Mouse (Mus musculus) kidney, postnatal 14 days (tissue): ENCODE results near the gene Arntl2.
A peak's percentile ranks its signal among the peaks of the same experiment; 100 is the strongest.

ENCODE experiments used
- DNase-seq: peaks from one replicate; pipeline ENCODE4 v3.0.0; 2022; ENCODE audit warnings: mixed read lengths

Gene Arntl2

DNA sequence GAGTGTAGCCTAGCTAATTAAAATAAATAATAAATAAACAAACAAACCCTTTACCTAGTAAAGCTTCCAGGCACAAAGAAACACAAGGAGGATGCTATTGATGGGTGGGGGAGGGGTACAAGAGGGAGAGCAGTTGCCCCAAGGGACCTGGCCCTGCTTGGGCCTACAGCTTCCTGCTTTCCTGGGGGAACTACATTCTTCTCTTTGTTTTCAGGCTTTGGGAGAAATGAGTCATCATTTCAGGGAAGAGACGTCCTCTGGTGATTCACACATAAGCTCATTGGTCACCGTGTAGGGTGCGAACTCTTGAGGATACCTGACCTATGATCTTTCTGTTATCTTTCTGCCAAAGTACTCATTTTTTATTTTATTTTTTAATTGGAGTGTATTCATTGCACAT lies 2.3 kb upstream of the Arntl2 start:
- no peak for DNase-seq

DNA sequence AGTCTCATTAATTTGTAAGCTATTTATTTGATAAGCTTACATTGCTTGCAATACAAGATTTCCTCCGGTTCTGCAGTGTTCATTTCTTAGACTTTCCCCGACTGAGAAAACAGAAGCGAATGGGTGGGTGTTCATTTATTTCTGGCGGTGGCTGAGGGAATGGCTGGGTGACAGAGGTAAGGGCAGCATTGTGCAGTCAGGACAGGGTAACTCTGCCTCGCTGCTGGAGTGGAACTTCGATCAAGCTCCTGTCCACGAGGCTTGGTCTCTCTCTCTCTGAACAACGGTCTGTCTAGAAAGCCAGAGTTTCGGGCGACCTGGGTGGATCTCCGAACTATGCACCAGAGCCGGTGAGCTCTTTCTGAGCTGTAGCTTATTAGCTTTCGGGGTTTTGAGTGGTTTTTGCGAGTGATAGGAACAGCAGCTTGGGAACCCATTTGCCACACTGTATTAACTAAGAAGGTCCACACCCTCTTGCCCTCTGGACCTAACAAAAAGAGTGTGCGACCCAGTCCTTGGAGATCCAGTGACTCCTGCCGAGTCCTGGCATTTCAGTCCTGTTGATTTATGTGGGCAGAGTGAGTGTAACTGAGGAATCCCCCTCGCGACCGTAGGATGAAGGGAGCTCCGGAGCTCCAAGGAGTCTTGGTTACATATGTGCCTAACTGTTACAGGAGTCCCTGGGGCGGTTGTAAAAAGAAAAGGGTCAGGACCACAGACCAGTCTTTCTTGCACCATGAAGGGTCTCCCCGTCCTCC lies 510 bp upstream of the Arntl2 start:
- DNase-seq: peak; percentile 9

DNA sequence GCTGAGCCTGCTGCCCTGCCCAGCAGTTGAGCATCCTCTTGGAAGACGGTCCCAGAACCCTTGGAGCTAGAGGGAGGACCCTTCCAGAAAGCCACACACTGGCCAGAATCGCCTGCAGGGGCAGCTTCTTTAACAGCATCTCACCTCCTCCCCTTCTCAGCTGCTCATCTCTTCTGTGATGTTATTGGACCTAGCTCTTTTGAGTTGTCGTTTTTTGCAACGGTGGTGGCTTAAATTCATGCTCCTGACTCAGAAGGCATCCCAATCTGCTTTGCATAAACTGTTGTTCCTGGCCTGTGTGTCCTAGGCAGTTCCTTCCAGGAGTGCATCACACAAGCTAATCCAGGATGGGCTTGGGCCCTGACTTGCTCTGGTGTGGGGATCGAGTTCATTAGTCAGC lies 1.6 kb downstream of the Arntl2 start:
- DNase-seq: no peak

DNA sequence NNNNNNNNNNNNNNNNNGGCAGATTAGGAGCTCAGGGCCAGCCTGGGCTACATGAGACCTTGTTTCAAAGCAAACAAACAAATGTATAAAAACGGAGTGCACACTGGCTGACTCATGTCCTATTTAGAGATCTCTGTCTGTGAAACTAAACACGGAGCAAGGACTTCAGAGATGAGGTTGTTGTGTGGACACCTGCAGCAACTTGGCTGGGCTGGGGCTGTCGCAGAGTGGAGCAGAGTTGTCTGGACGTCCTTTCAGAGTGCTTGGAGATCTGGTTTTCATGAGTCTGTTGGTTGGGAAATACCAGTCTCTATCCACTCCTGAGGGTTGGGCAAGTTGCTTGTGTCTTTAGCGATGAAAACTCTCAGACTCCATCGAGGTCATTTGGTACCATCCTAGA lies 14.1 kb downstream of the Arntl2 start:
- no peak for DNase-seq

DNA sequence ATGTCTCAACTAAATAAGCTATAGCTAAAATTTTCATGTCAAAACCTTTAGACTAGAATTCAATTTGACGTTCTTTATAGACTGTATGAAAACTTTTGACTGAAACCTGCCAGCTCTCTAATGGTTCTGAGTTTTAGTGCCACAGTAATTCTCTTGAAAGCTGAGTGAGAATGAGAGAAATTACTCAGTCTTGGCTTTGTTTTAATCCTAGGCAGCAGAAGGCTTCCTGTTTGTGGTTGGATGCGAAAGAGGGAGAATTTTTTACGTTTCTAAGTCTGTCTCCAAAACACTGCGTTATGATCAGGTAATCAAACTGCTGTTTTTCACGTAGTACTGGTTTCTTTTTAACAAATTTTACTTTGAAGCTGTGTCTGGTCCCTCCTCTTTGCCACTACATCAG lies 17.2 kb downstream of the Arntl2 start:
- DNase-seq: no peak

DNA sequence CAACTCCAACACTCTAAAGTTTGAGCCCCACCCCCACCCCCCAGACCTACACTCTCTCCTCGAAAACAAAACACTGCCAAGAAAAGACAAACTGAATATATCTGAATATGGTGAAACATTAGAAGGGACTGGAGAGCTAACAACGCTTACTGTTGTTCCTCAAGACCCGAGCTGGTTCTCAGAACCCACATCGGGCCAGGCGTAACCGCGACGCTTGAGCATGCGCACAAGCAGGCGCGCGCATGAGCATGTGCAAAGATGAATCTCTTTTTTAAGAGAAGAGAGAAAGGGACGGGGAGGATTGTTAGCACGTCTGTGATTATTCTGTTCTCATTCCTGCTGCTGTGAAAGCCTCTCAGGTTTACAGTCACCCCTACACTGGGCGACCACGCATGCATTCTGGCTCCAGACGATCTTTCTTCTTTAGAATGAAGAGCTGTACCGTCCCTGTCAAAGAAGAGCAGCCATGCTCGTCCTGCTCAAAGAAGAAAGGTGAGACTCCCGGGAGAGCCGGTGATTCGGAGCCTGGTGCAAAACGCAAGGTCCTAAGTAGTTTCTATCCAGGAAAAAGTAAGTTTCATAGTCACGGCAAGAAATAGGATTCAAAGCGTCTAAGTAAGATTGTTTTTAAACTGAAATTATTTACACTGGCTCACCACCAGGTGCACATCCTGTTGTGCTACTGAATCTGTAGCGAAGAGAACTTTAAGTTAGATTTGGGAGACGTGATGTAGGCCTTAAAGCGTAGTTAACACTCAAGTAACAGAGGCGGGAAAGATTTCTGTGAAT lies 24.5 kb downstream of the Arntl2 start:
- DNase-seq: no peak

DNA sequence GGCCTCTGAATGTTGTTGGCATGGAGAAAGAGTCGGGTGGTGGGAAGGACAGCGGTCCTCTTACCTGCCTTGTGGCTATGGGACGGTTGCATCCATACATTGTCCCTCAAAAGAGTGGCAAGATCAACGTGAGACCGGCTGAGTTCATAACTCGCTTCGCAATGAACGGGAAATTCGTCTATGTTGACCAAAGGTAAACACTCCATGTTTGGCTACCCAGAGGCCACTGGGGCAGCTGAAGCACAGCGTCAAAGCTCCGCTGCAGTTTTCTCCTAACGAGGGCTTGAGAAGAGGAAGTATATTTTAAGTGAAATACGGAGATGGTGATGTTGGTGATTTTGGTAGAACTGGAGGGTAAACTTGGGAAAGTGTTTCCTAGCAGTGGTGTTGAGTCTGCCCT lies 26.1 kb downstream of the Arntl2 start:
- no peak for DNase-seq

DNA sequence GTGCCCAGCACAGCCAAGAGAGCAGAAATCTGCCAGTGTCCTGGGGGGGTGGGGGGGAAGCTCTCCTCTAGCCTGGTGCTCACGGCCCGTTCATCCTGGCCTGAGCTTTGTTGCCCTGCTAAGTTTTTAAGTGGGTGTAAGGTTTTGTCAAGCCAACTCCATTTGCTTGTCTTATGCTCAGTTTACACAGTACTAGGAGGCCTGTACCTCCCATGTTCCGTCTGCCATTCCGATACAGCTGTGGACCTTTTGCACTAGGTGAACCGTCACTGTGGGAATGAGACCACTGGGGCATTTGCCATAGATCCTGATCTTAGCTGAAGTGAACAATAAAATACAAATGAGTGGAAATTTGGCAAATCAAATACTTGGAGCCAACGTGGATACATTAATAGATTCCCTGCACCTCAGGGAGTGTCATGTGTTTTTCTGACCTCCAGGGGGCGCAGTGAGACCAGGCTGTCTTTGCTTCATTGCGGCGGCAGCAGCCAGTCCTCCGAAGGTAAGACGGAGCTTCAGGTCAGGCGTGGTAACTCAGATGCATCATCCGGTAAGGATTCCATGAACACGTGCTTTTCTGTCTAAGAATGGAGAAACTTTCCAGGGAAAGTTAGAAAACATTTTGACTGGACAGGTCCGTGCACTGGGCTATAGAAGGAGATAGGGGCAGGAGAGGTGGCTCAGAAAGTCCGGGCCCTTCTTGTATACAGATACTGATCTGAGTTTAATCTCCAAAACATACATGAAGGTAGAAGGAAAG lies 29.1 kb downstream of the Arntl2 start:
- DNase-seq: peak; percentile 77

DNA sequence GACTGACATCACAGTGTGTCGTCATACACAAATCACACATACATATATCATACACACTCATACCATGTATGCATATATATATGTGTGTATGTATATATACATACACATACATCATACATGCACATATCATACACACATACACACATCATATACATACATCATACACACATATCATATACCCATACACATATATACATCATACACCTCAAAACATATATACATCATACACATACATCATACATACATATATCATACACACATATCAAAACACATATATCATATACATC lies 29.6 kb downstream of the Arntl2 start:
- DNase-seq: no peak

DNA sequence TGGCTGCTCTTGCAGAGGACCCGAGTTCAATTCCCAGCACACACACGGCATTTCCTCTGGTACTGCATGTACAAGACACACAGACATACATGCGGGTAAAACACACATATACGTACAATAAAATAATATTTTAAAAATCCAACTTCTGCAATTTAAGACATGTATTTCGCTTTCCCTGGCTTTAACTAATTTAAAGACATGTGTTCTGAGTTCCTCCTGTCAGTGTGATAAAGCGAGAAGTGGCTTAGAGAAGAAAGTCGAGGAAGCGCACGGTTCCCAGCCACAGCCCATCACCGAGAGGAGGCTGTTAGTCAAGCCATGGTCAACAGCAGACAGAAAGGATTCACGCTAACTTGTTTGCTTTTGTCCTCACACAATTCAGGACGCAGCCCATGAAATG lies 35.5 kb downstream of the Arntl2 start:
- no peak for DNase-seq

DNA sequence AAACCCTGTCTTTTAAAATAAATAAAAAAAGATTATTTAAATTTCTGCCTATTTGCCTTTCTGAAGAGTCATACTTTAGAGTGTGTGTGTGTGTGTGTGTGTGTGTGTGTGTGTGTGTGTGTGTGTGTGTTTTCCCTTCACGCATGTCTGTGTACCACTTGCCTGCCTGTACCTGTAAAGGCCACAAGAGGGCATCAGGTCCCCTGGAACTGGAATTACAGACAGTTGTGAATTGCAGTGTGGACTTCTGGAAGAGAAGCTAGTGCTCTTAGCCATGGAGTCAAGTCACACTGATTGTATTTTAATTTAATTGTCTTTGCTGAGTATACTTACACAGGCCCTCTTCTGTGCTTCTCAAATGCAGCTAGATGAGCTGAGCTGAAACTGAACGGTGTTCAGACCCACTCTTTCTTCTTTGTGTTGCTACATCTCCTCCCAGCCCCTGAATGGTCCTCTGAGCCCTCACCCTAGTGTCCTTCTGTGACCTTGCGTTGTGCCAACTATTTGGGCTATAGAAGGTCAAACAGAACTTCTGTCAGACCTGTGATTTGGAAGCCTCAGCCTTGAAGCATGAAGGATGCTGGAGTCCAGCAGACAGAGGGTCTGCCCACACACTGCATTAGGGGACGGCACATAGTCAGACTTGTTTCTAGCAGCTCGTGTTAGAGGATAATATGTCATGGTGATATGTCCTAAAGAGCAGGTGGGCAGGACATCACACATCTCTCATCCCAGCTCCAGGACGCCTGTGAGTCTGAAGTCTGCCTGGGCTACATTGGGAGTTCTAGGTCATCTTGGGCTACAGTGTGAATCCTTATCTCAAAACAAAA lies 37.8 kb downstream of the Arntl2 start:
- DNase-seq: peak; percentile 71

DNA sequence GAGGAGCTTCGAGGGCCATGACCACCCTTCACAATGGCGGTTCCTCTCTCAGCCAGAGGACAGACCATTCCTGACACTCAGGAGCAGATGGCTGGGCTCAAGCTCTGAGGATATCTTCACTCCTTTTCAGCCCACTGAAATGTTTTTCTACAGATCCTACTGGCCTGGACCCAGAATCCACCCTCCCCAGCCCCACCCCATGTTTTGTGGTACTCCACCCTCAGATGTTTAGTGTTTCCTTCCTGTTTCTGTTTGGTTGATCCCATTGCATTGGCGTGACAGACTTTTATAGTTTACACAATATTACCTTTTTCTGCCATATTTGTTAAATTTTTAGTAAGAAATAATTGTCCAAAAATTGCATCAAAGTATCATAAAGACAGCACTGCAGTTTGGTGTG lies 38.5 kb downstream of the Arntl2 start:
- no peak for DNase-seq

DNA sequence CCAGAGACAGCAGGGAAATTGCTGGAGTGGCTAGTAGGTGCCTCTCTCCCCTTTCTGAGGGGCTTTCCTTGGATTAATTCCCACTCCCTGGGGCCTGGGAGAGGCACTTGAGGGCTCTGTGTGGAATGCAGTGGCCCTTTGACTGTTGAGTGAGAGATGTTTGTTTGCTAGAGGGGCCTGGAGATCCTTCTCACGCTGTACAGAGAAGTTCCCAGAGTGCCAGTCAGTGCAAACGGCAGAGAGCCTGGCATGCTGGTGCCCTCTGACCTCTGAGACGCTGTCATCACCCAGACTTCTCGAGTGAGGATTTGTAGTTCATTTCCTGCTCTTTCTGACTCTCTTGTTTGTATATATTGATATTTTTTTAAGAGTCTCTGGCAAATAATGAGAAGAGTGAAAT lies 39.9 kb downstream of the Arntl2 start:
- no peak for DNase-seq

DNA sequence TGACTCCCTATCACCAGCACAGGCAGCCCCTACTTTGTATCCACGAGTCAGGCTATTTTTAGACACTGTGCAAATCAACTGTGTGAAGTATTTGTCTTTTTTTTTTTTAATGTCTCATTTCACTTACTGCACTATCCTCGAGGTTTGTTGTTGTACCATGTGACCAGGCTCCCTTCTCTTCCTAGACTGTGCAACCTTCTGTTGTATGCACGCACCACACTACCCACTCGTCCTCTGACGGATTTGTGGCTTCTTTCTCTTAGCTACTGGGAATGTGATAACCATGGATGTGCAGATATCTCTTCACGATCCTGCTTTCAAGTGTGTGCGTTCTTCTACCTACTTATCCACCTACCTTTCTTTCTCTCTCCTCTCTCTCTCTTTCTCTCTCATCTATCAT lies 41.5 kb downstream of the Arntl2 start:
- no peak for DNase-seq

DNA sequence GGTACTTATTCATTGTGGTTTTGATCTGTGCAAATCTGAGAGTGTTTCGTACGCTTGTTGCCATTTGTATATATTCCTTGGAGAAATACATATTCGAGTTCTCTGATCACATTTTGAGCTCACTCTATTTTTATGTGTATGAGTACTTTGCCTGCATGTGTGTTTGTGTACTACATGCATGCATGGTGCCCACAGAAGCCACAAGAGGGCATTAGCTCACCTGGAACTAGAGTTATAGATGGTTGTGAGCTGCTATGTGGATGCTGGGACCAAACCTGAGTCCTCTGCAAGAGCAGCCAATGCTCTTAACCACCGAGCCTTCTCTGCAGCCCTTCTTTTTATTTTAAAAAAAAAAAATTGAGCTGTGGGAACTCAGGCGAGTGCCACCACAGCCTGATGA lies 42.5 kb downstream of the Arntl2 start:
- no peak for DNase-seq

DNA sequence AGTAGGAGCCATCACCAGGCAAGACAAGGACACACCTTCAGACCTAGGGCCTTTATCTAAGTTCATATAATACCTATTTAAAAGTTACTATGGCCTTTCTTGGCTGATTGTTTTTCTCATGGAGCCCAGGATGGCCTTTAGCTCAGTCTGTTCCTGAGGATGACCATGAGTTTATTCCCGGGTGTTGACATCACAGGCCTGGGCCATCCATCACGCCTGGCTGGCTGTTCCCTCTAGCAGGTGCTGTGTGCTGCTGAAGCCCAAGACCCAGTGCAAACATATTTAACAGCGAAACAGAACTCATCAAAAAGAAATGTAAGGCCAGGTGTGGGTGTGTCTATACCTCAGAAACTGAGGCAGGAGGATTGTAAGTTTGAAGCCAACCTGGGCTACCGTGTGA lies 43.0 kb downstream of the Arntl2 start:
- DNase-seq: no peak

DNA sequence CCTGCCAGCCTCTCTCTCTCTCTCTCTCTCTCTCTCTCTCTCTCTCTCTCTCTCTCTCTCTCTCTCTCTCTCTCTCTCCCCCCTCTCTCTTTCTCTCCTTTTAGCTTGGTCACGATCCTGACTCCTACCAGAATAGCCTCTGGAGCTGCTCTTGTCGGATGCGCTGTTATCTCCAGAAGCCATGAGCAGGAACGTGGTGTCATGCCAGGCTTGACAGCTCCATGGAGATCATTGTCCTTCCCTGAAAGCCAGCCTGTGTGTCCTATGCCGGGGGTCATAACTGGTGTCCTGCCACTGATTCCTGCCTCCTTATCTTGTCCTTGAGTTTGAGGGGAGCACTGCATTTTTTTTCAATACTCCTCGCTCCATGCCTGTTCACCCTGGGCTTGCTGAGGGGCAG lies 49.0 kb downstream of the Arntl2 start:
- DNase-seq: no peak

DNA sequence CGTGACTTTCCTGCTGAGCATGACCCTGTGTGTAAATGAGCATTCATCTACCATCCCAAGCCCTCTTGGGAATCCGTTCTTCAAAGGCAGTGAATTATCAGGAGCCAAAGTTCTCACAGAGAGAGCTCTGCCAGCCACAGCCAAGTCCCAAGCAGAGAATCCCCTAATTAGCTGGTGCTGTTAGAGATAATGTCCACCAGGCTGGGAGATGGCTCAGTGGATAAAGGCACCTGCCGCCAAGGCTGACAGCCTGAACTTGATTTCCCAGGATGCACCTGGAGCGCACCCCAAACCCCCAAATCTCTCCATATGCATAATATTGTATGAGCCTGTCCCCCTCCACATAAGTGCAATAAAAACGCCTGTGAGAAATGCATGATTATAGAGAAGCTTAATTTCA lies 49.5 kb downstream of the Arntl2 start:
- DNase-seq: no peak

DNA sequence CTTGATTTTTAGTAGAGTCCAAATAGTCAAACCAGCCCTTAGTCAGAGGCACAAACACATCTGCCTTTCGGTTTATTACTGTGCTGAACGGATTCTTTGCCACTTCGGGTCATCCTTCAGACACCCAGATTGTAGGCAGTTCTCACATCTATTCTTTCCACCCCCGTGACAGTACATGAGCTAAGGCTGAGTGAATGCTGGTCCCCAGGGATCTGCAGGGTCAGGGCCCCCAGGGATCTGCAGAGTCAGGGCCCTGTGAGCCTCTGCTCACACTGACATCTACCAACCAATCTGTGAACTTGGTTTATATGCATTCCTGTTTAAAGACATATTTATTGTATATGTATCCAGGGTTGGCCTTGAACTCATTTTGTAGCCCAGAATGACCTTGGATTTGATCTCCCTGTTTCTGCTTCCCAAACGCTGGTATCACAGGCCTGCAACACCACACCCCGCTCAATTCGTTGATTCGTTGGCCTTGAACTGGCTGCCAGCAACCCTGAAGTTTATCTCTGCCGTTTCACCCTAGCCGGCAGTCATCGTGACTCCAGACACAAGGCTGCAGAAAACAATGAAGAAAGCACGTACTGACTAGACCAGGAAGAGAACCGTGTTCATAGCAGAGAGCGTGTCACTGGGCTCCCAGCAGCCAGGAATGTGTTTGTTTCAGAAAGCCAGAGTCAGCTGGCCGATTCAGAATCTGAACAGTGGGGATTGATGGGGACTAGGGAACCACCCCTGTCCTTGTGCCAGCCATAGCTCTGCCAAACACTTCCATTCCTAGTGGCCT lies 50.3 kb downstream of the Arntl2 start:
- no peak for DNase-seq

DNA sequence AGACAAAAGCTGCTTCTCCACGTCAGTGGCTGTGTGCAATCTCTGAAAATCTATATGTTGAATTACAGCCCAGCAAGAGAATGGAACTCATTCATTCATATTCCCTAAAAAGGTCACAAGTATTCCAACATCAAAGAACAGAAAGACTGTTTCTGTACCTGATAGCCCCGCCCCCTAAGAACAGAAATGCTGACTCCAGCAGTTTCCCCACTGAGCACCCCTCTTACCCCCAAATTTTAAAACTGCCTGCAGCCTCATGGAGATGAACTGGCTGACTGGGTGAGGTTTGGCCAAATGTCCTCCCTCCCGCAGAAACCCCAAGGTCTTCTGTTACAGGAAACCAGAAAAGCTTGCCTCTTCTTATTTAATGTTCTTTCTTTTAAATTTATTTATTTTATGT lies 51.5 kb downstream of the Arntl2 start:
- no peak for DNase-seq

DNA sequence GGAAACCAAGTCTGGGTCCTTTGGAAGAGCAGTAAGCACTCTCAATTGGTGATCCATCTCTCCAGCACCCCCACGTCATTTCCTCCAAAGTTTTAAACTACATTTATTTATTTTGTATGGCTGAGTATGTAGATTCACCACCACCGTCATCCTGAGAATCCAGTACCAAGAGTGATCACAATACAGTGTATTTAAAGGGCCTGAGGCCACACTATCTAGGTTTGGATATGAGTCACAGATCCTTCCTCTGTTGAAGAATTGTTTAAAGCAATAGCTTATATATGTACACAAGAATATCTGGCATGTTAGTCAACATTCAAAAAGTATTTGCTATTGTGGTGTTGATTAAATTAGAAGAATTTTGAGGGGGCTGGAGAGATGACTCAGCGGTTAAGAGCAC lies 52.4 kb downstream of the Arntl2 start:
- no peak for DNase-seq

DNA sequence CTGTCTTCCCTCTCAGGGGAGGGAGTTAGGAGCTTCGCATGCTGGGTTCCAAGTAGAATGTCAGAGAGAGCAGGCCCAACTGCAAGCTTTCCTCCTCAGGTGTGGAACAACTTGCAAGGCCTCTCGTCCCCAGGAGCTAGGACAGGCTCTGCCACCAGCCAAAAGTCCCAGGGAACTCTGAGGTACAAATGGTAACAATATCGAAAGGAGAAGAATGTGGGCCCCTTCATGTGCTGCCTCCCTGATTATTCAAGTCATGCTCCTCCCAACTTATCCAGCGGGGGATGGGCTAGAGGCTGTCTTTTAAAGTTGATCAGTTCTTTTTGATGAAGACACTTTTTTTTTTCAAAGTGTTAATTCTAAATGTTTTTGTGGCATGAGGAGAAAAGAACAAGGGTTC lies 54.2 kb downstream of the Arntl2 start, which contains the start of gene Smco2:
TSS of gene Smco2 (plus strand) at position 55 of the 400 bp plus-strand sequence.
- no peak for DNase-seq
